Mouse (Mus musculus): ENCODE data around the gene Palld. TPM values are rescaled to one million over a fixed set of nuclear protein-coding genes. Genes with fewer than 3 reads are reported as not detected.

Gene Palld
- polyA plus RNA-seq, 1 experiment from 2014 or later = 99.0 TPM

DNA sequence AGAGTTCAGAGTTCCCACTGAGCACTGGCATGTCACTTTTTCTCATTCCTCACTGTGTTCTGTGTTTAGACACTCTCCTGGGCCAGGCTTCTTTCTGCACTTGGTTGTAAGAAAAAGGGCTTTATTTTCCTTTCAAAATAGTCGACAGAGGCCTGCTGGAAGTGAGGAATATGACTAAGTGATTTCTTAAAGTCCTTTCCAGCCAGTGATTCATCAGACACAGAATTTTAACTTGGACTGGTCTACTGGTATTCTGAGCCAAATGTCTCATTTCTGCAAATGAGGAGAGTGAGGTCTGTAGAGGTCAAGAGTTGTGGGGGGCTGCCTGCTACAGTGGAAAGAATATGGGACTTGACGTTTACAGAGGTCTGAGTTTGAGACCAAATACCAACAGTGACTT is 147.3 kb downstream of the Palld start:
- DNase-seq (ENCODE audit: low read depth, low spot score) = peak; percentile 51
- ATAC-seq = peak; percentile 54
- CTCF ChIA-PET = interaction anchor here (1.2 kb wide), 1 partner anchor 12 kb away, joined by 3 read pairs; no protein-coding TSS in a partner anchor

GRCm38 (mm10) chr8:61747070-61747469 is 155.4 kb downstream of the Palld start:
- ChIA-PET POLR2A (no interaction called here), CTCF (no interaction called here)
- DNase-seq (ENCODE audit: low read depth, low spot score) (no peak), ATAC-seq (no peak)
- TF ChIP-seq CTCF (IDR thresholded peaks at IDR 0.05) = no peak
- no peaks in the 10 kb centered on the region for H3K27me3 ChIP-seq
- in situ Hi-C loops (cut with MboI; ENCODE audit: low pct_unique_long_range_greater_than_20kb) = no loop called here

More for the DNA sequence above, 147.3 kb downstream of the Palld start:
- POLR2A ChIA-PET = interaction anchor here (0.6 kb wide), 1 partner anchor 24 kb away, joined by 3 read pairs; no protein-coding TSS in a partner anchor
- no peaks in the 10 kb centered on the region for H3K27me3 ChIP-seq
- TF ChIP-seq CTCF (IDR thresholded peaks at IDR 0.05) = no peak
- in situ Hi-C loops (cut with MboI; ENCODE audit: low pct_unique_long_range_greater_than_20kb) = no loop called here

DNA sequence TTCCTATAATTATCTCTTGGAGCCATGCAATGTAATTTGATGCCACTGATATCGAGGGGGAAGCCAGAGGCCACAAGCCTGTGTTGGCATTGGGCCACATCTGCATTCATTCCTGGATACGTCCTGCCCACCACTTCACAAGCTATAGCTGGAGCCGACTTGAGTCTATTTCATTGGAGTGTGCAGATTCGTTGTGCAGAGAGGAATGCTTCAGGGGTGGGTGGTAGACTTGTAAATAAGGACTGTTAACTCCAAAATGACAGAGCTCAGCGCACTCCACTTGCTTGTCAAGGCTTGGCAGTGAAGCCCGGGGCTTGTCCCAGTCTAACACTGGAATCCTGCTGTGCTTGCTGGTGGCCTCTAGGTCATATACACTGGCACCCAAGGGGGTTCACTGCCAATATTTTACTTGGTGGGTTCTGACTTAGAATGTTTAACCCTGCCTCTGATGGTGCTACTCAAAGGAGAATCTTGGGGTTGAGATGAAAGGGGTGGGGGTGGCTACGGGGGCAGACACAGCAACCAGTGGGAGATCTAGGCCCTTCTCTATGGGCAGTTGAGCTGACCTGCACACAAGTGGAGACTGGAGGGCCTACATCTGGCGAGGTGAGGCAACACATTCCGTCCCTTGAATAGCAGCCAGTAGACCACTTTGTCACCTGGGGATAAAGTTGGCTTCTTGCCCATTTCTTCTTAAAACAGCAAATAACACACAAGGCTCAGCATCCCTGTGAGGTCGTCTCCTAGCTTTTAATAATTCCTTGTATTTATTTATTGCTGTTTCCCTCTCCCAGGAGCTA is 157.1 kb downstream of the Palld start:
- in situ Hi-C loops (cut with MboI; ENCODE audit: low pct_unique_long_range_greater_than_20kb) = no loop called here
- no peak for TF ChIP-seq CTCF (IDR thresholded peaks at IDR 0.05)
- H3K27me3 ChIP-seq = no peaks in the 10 kb centered on the region
- DNase-seq (ENCODE audit: low read depth, low spot score) (no peak), ATAC-seq (peak; percentile 44)
- POLR2A ChIA-PET = no interaction called here
- CTCF ChIA-PET = interaction anchor here (1.3 to 1.6 kb wide), 2 partner anchors 9 to 130 kb away, joined by 3 to 10 read pairs; no protein-coding TSS in a partner anchor

DNA sequence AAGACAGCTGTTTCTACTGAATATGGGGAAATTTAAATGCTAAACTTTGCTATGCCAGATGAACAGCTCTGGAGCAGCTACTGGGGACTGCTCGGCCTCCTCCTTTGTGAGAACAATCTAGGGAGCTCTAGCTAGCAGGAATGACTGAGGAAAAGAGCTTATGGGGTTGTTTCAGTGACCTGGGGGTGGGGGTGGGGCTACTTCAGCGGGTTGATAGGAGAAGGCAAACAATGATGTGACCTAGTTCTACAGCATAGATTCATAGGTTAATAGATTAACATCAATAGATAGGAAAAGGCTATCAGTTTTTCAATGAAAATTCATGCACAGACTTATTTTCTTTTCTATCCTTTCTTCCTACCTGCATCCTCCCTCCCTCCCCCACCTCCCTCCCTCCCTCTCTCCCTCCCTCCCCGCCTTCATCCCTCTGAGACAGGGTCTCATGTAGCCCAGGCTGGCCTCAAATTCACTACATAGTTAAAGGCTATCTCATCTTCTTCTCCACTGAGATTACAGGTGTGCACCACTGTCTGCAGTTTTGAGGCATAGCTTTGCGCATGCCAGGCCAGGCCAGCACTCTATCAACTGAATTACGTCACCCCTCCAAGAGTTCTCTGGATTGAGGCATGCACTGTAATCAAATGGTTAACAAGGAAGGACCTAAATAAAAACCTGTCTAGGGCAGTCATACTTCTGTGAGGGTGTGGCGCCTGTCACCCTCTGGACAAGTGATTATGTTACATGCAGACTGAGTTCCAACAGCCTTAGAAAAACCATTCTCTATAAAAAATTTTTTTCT is 158.5 kb downstream of the Palld start:
- no peak for TF ChIP-seq CTCF (IDR thresholded peaks at IDR 0.05)
- ATAC-seq = no peak
- no peaks in the 10 kb centered on the region for H3K27me3 ChIP-seq
- ChIA-PET POLR2A (interaction anchor here (0.6 kb wide), 1 partner anchor 227 kb away, joined by 3 read pairs; no protein-coding TSS in a partner anchor), CTCF (interaction anchor here (0.9 to 1.3 kb wide), 3 partner anchors 9 to 21 kb away, joined by 3 read pairs; no protein-coding TSS in a partner anchor)
- in situ Hi-C loops (cut with MboI; ENCODE audit: low pct_unique_long_range_greater_than_20kb) = no loop called here
- no peak for DNase-seq (ENCODE audit: low read depth, low spot score)

- ChIA-PET POLR2A (no interaction called here), CTCF (interaction anchor here (1.2 to 2.0 kb wide), 5 partner anchors 8 to 89 kb away, joined by 3 to 10 read pairs (median 3); no protein-coding TSS in a partner anchor)
- no peak for ATAC-seq
- in situ Hi-C loops (cut with MboI; ENCODE audit: low pct_unique_long_range_greater_than_20kb) = no loop called here
- H3K27me3 ChIP-seq = no peaks in the 10 kb centered on the region
- no peak for DNase-seq (ENCODE audit: low read depth, low spot score)
- no peak for TF ChIP-seq CTCF (IDR thresholded peaks at IDR 0.05)
These were observed 165.0 kb downstream of the Palld start for GRCm38 (mm10) chr8:61737465-61737864.

GRCm38 (mm10) chr8:61736739-61737243 is 165.7 kb downstream of the Palld start:
- no peak for TF ChIP-seq CTCF (IDR thresholded peaks at IDR 0.05)
- ATAC-seq (peak; percentile 76), DNase-seq (ENCODE audit: low read depth, low spot score) (peak; percentile 85)
- H3K27me3 ChIP-seq = no peaks in the 10 kb centered on the region
- POLR2A ChIA-PET = interaction anchor here (0.7 kb wide), 1 partner anchor 116 kb away, joined by 7 read pairs; no protein-coding TSS in a partner anchor
- in situ Hi-C loops (cut with MboI; ENCODE audit: low pct_unique_long_range_greater_than_20kb) = no loop called here
- CTCF ChIA-PET = interaction anchor here (1.1 to 2.0 kb wide), 6 partner anchors 9 to 210 kb away, joined by 3 to 10 read pairs (median 4); no protein-coding TSS in a partner anchor

- ATAC-seq (no peak), DNase-seq (ENCODE audit: low read depth, low spot score) (no peak)
- H3K27me3 ChIP-seq = no peaks in the 10 kb centered on the region
- ChIA-PET CTCF (interaction anchor here (1.1 to 2.0 kb wide), 5 partner anchors 9 to 209 kb away, joined by 3 to 10 read pairs (median 5); no protein-coding TSS in a partner anchor), POLR2A (no interaction called here)
- in situ Hi-C loops (cut with MboI; ENCODE audit: low pct_unique_long_range_greater_than_20kb) = no loop called here
- TF ChIP-seq CTCF (IDR thresholded peaks at IDR 0.05) = peak; percentile 66
These were observed 166.4 kb downstream of the Palld start for GRCm38 (mm10) chr8:61736117-61736516.

DNA sequence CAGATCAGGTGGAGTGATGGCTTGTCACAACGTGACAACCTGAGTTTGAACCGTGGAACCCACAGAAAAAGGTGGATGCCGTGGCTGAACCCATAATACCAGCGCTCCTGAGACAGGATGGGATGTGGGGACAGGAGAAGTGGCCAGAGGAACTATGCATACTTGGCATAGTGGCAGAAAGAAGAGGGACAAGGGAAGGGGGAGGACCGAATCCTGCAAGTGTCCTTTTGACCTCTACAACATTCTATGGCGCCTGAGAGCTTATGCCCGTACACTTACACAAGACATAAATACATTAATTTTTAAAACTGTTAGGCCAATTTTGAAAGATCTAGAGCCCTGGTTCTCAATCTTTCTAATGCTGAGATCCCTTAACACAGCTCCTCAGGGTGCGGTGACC is 168.3 kb downstream of the Palld start:
- CTCF ChIA-PET = no interaction called here
- DNase-seq (ENCODE audit: low read depth, low spot score) = no peak
- in situ Hi-C loops (cut with MboI; ENCODE audit: low pct_unique_long_range_greater_than_20kb) = no loop called here

GRCm38 (mm10) chr8:61732184-61732583 is 170.3 kb downstream of the Palld start:
- ATAC-seq (no peak), DNase-seq (ENCODE audit: low read depth, low spot score) (no peak)
- in situ Hi-C loops (cut with MboI; ENCODE audit: low pct_unique_long_range_greater_than_20kb) = no loop called here
- H3K27me3 ChIP-seq = no peaks in the 10 kb centered on the region
- CTCF ChIA-PET = no interaction called here
- POLR2A ChIA-PET = no interaction called here
- TF ChIP-seq CTCF (IDR thresholded peaks at IDR 0.05) = no peak

More for the DNA sequence above, 168.3 kb downstream of the Palld start:
- H3K27me3 ChIP-seq = no peaks in the 10 kb centered on the region
- ATAC-seq = no peak
- POLR2A ChIA-PET = no interaction called here
- TF ChIP-seq CTCF (IDR thresholded peaks at IDR 0.05) = no peak

- in situ Hi-C loops (cut with MboI; ENCODE audit: low pct_unique_long_range_greater_than_20kb) = no loop called here
- DNase-seq (ENCODE audit: low read depth, low spot score) = no peak
- TF ChIP-seq CTCF (IDR thresholded peaks at IDR 0.05) = no peak
- ChIA-PET POLR2A (interaction anchor here (0.6 to 0.7 kb wide), 3 partner anchors 24 to 179 kb away, joined by 3 to 6 read pairs (median 4); no protein-coding TSS in a partner anchor), CTCF (no interaction called here)
- no peaks in the 10 kb centered on the region for H3K27me3 ChIP-seq
- ATAC-seq = no peak
These were observed 171.0 kb downstream of the Palld start for GRCm38 (mm10) chr8:61731306-61732088.

Measured in Patski (cell line).